Mouse (Mus musculus): ENCODE results near the gene Sema5b. TPM values are rescaled to one million over a fixed set of nuclear protein-coding genes. Genes with fewer than 3 reads are reported as not detected.

Sema5b gene
- polyA plus RNA-seq, 1 experiment = 64.3 TPM

DNA sequence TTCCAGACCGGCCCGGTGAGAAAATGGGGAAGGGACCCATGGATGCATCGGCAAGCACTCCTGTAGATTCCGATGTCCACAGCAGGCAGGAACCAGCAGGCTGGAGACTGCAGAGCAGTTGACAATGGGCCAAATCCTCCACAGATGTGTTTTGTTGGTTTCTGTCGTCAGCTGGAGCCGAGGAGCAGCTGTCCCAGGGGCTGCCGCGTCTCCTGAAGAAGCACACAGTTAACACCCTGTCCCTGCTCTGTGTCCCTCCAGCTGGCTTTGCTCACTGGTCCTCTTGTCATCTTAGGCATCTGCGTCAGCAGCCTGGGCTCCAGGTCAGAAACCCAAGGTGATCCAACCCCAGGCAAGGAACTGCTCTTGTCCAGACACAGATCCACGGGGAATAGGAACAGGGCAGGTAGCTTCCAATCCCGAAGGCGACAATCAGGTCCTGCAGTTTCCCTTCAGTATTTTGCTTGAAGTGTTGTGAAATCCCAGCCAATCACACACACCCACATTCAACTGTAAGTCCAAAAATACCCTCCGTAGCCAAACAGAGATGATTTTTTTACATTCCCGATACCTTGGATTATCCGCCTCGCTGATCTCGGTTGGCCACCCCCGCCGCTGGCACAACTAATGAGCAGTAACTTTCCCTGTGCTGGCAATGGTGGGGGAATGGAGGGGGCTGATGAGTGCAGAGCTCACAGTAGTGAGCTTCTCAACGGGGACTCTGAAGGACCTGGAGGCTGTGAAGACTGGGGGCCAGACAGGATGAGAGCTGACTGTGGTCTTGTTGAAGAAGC lies 63.0 kb downstream of the Sema5b start:
- TF ChIP-seq CTCF (IDR thresholded peaks at IDR 0.05; ENCODE audit: control insufficient read depth, insufficient read depth, insufficient replicate concordance, low read depth, low read length) = no peak
- no peaks in the 10 kb centered on the region for H3K36me3 ChIP-seq (ENCODE audit: control insufficient read depth, insufficient read depth, low read length)
- H3K27me3 ChIP-seq (ENCODE audit: control insufficient read depth, insufficient read depth, low read length) = no peaks in the 10 kb centered on the region
- no peak overlapping the region for H3K27ac ChIP-seq (ENCODE audit: control insufficient read depth, insufficient read depth, low read depth, low read length)
- no peaks in the 10 kb centered on the region for H3K4me1 ChIP-seq (ENCODE audit: control insufficient read depth, insufficient read depth, low read length)
- no peak overlapping the region for H3K4me3 ChIP-seq (ENCODE audit: control insufficient read depth, low read depth, low read length)

DNA sequence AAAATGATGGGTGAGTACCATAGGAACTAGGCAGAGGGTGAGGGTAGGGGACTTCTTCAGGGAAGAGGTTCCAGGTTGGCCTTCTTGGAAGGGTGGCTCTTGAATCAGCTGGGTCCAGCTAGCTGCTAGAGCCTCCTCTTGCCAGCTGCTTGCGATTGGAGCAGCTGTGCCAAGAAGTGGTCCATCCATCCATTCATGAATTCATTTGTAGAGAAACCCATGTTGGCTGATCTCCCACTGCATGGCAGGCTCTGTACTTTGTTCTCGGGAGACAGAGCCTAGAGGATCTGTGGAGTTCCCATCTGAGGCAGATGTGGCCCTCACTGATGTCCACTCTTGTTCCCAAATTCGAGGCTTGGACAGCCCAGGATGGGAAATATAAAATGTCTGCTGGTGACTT lies 66.3 kb downstream of the Sema5b start:
- no peak overlapping the region for H3K4me3 ChIP-seq (ENCODE audit: control insufficient read depth, low read depth, low read length)
- no peak for TF ChIP-seq CTCF (IDR thresholded peaks at IDR 0.05; ENCODE audit: control insufficient read depth, insufficient read depth, insufficient replicate concordance, low read depth, low read length)
- no peak for TF ChIP-seq POLR2A (IDR thresholded peaks at IDR 0.05; ENCODE audit: control insufficient read depth, low read depth, low read length)
- no peaks in the 10 kb centered on the region for H3K36me3 ChIP-seq (ENCODE audit: control insufficient read depth, insufficient read depth, low read length)
- no peak overlapping the region for H3K27ac ChIP-seq (ENCODE audit: control insufficient read depth, insufficient read depth, low read depth, low read length)
- no peaks in the 10 kb centered on the region for H3K27me3 ChIP-seq (ENCODE audit: control insufficient read depth, insufficient read depth, low read length)
- H3K4me1 ChIP-seq (ENCODE audit: control insufficient read depth, insufficient read depth, low read length) = no peaks in the 10 kb centered on the region

DNA sequence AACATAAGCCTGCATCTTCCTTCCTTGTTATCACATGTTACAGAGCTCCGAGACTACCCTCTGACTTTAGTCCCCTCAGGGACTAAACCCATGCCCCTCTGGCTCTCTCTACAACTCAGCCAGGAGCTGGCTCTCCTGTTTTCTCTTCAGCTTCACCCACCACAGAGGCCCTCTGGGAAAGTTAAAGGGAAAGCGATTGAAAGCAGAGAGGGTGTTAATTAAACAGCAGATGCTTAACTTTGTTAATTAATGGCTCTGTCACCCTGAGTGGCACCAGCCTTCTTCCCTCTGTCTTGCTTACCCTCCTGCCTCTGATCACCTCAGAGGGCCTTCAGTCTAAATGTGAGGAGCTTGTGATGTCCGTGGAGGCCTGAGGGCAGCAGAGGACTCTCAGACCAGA lies 67.3 kb downstream of the Sema5b start:
- H3K27ac ChIP-seq (ENCODE audit: control insufficient read depth, insufficient read depth, low read depth, low read length) = no peak overlapping the region
- H3K4me3 ChIP-seq (ENCODE audit: control insufficient read depth, low read depth, low read length) = no peak overlapping the region
- no peaks in the 10 kb centered on the region for H3K27me3 ChIP-seq (ENCODE audit: control insufficient read depth, insufficient read depth, low read length)
- no peaks in the 10 kb centered on the region for H3K36me3 ChIP-seq (ENCODE audit: control insufficient read depth, insufficient read depth, low read length)
- H3K4me1 ChIP-seq (ENCODE audit: control insufficient read depth, insufficient read depth, low read length) = no peaks in the 10 kb centered on the region
- TF ChIP-seq POLR2A (IDR thresholded peaks at IDR 0.05; ENCODE audit: control insufficient read depth, low read depth, low read length) = no peak

DNA sequence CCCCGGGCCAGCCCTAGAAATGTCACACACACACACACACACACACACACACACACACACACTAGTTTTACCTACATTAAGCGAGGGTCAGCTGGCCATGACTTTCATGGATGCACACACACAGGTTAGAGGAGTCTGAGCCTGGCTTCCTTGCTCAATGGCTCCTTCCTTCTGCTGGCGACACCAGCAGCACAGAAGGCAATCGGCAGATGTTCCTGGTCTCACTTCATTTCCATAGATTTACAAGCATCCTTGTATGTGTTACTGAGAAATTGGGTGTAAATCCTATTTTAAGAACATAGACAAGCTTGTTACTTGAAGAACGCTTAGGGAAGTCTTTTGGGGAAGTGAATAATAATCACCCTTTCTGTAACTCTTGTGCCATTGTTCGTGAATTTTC lies 68.6 kb downstream of the Sema5b start:
- no peaks in the 10 kb centered on the region for H3K4me1 ChIP-seq (ENCODE audit: control insufficient read depth, insufficient read depth, low read length)
- no peaks in the 10 kb centered on the region for H3K36me3 ChIP-seq (ENCODE audit: control insufficient read depth, insufficient read depth, low read length)
- H3K27ac ChIP-seq (ENCODE audit: control insufficient read depth, insufficient read depth, low read depth, low read length) = no peak overlapping the region
- TF ChIP-seq POLR2A (IDR thresholded peaks at IDR 0.05; ENCODE audit: control insufficient read depth, low read depth, low read length) (no peak), CTCF (IDR thresholded peaks at IDR 0.05; ENCODE audit: control insufficient read depth, insufficient read depth, insufficient replicate concordance, low read depth, low read length) (no peak)
- no peak overlapping the region for H3K4me3 ChIP-seq (ENCODE audit: control insufficient read depth, low read depth, low read length)
- H3K27me3 ChIP-seq (ENCODE audit: control insufficient read depth, insufficient read depth, low read length) = no peaks in the 10 kb centered on the region

DNA sequence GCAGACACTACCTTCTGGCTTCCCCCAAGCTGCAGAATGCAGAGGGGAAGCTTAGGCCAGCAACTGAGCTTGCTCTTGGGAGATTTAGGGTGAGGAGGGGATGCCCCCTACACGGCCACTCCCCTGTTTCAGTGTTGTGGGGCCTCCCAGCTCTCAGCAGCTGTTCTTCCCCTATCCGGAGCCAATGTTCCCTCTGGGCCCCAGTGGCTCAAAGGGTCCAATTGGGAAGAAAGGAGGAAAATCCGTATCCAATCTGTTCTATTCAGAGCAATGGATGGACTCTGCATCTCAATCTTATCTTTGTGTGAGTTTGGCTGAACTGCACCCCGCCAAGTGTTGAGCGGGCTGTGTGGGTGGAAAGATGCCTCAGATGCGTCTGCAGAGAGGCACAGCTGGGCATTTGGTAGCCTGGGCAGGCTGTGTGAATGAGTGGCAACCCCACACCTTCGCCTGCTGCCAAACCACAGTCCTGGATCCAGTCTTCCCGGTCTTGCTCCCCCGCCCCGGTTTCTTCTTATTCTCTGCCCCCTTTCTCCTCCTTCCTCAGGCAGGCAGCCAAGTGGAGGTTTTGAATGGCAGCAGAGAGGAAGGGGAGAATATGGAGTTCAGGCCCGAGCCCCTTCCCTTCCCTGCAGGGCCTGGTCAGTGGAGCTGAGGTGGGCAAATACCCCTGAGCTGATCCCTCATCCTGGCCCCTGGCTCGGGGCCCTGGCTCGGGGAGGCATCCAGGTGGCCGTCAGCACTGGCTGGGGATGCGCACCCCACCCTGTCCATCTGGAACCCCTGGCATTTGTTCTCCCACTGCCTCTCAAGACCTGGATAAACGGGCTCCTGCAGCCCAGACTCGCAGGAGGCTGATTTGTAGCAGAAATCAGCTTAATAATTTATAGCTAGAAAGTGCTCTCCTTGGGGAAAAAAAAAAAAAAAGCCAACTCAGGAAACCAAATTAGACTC lies 73.2 kb downstream of the Sema5b start:
- H3K4me1 ChIP-seq (ENCODE audit: control insufficient read depth, insufficient read depth, low read length) = no peaks in the 10 kb centered on the region
- H3K36me3 ChIP-seq (ENCODE audit: control insufficient read depth, insufficient read depth, low read length) = no peaks in the 10 kb centered on the region
- H3K27ac ChIP-seq (ENCODE audit: control insufficient read depth, insufficient read depth, low read depth, low read length) = no peak overlapping the region
- no peak overlapping the region for H3K4me3 ChIP-seq (ENCODE audit: control insufficient read depth, low read depth, low read length)
- TF ChIP-seq CTCF (IDR thresholded peaks at IDR 0.05; ENCODE audit: control insufficient read depth, insufficient read depth, insufficient replicate concordance, low read depth, low read length) = no peak
- TF ChIP-seq POLR2A (IDR thresholded peaks at IDR 0.05; ENCODE audit: control insufficient read depth, low read depth, low read length) = no peak
- H3K27me3 ChIP-seq (ENCODE audit: control insufficient read depth, insufficient read depth, low read length) = no peaks in the 10 kb centered on the region

DNA sequence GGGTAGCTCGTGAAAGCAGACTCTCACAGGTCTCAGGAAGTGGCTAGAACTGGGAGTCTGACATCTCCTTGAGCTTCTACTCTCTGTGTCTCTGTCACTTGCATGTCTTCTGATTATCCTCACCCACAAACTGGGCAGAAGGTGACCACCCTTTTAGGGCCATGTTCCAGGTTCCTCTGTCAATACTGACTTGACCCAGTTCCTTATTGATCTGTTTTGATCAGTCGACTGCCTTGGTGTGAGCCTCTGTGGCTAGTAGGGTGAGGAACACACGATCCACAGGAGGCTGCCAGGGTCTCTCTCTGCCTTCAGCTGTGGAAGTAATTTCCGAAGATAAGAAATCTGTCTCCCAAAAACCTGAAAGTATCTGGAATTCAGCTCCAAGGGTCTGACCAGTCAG lies 76.8 kb downstream of the Sema5b start:
- Histone ChIP-seq H3K27me3 (ENCODE audit: control insufficient read depth, insufficient read depth, low read length) (no peaks in the 10 kb centered on the region), H3K27ac (ENCODE audit: control insufficient read depth, insufficient read depth, low read depth, low read length) (no peak overlapping the region), H3K36me3 (ENCODE audit: control insufficient read depth, insufficient read depth, low read length) (no peaks in the 10 kb centered on the region), H3K4me1 (ENCODE audit: control insufficient read depth, insufficient read depth, low read length) (no peaks in the 10 kb centered on the region; the same call in 1 of the 2 replicates), H3K4me3 (ENCODE audit: control insufficient read depth, low read depth, low read length) (no peak overlapping the region)
- TF ChIP-seq CTCF (IDR thresholded peaks at IDR 0.05; ENCODE audit: control insufficient read depth, insufficient read depth, insufficient replicate concordance, low read depth, low read length) (no peak), POLR2A (IDR thresholded peaks at IDR 0.05; ENCODE audit: control insufficient read depth, low read depth, low read length) (no peak)

DNA sequence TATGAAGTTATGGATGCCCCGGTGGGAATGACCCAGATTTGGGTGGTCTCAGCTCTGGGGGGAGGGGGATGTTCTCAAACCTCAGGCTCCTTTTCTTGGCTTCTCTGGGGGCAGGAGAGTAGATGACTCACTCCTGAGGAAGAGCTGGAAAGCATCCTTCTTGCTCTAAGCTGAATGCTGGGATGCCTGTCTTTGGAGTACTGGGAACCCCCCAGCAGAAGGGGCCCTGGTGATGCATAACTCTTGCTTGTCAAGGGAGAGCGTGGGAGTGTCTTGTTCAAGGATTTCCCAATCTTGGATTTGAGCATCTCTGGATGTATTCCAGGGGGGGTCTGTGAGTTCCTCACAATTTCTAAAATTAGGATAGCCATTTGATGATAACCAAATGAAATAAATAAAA lies 82.1 kb downstream of the Sema5b start:
- Histone ChIP-seq H3K36me3 (ENCODE audit: control insufficient read depth, insufficient read depth, low read length) (no peaks in the 10 kb centered on the region), H3K4me3 (ENCODE audit: control insufficient read depth, low read depth, low read length) (no peak overlapping the region), H3K4me1 (ENCODE audit: control insufficient read depth, insufficient read depth, low read length) (peaks cover 2% of the 10 kb centered on the region; the same call in 1 of the 2 replicates), H3K27ac (ENCODE audit: control insufficient read depth, insufficient read depth, low read depth, low read length) (no peak overlapping the region), H3K27me3 (ENCODE audit: control insufficient read depth, insufficient read depth, low read length) (no peaks in the 10 kb centered on the region)
- no peak for TF ChIP-seq CTCF (IDR thresholded peaks at IDR 0.05; ENCODE audit: control insufficient read depth, insufficient read depth, insufficient replicate concordance, low read depth, low read length)
- TF ChIP-seq POLR2A (IDR thresholded peaks at IDR 0.05; ENCODE audit: control insufficient read depth, low read depth, low read length) = no peak

Measured in testis, adult 2 months (tissue).